Mouse (Mus musculus) monocyte, adult 2 months (primary cell): ENCODE data around the gene Pithd1.

Experiments used
- DNase-seq, 2 experiments: peaks; one replicate each; pipeline ENCODE4 v3.0.0; 2022; ENCODE audit warnings: low spot score in 2 of 2, low read depth in 1 of 2

The Pithd1 gene

DNA sequence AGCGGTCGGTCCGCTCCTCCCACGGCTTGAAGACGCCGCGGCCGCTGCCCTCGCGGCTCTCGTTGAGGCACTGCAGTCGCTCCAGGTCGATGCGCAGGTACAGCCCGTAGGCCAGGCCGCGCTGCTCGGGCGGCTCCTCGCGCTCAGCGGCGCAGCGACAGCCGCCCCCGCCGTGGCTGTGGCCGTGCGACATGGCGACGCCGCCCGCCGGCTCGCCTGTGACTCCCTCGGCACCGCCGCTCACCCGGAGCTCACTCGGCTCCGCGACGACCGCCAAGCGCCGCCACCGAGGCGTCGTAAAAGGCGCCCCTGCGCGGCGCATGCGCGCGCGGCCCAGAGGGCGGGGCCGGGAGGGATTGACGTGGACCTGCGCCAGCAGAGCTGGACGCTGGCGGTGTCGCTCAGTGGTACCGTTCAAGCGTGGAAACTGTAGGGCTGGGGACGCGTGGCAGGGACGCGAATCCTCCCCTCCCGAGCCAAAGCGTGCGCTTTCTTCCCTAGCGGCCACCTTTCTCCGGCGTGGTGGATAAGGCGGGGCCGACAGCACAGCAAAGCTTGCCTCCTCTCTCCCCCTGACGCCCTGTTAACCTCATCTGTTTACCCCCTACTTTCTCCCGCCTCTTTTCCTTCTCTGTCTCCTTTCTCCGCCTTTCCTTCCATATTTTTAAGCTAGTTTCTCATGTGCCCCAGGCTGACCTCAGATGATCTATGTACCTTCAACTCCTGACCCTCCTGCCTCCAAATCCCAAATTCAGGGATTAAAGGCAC is at the start of gene Pithd1:
Gene Pithd1, minus strand, starts transcription at position 322 of the 768 bp plus-strand sequence.
- peak; percentile 77 to 90 for DNase-seq

DNA sequence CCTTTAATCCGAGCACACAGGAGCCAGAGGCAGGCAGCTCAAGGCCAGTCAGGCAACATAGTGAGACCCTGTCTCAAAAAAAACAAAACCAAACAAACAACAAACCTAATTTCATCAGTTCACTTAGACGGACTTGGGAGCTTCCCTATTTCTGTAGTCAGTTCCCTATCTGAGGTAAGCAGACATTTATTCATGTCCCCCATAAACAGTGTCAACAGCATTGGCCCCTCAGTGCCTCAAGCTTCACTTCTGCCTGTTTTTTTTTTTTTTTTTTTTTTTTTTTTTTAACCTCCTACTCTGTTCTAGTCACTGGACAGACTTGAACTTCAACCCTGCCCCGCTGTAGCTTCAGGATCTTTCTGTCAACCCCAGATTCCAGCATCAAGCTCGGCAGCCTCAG is 48.0 kb upstream of the Pithd1 start:
- no peak for DNase-seq

DNA sequence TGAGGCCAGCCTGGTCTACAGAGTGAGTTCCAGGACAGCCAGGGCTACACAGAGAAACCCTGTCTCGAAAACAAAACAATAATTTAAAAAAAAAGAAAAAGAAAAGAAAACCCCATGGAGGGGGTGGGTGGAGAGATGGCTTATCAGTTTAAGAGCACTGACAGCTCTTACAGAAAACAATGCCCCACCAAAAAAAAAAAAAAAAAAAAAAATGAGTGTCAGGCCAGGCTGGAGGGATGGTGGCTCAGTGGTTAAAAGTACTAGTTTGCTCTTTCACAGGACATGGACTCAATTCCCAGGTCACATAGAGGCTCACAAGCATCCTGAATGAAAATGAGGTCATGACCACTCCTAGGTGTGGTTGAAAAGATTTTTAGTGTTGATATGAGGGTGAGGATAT is 46.2 kb upstream of the Pithd1 start:
- no peak for DNase-seq

DNA sequence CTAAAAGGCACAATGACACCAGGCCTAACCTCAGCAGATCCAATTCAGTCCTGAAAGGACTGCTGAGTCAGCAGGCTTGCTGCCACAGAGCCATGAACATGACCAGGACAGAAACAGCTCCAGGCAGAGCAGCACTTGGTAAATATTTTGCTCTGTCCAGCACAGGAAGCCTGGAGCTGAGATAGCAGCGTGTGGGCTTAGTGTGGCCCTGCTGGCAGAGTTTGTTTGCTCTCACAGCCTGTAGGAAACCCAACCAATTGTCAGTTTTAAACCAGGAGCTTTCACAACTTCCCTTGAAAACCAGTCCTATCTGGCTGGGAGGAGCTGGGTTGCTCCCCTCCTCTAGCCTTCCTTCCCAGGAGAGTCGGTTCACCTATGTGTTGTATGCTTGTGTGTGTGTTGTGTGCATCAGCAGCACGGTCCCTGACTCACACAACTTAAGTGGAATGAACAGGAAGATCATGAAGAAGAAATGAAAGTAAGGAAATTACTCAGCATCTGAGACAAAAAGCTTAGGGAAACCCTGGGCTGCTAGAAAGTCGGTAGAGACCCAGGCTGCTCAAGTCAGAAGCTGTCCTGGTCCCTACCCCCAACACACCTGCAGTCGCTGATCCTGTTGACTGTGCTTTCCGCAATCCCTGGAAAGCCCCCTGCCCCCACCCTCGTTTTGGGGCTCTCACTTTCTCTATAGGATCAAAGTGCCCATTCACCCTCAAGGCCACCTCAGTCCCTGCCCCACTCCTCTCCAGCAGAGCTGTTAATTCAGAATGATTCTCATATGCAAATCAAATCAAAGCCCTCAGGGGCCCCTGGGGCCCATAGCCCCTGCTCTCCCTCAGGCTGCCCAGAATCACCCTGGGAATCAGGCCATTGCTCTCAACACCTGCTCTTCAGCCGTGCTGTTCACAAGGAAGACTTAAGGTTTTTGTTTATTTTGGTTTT is 44.2 kb upstream of the Pithd1 start:
- DNase-seq: no peak

DNA sequence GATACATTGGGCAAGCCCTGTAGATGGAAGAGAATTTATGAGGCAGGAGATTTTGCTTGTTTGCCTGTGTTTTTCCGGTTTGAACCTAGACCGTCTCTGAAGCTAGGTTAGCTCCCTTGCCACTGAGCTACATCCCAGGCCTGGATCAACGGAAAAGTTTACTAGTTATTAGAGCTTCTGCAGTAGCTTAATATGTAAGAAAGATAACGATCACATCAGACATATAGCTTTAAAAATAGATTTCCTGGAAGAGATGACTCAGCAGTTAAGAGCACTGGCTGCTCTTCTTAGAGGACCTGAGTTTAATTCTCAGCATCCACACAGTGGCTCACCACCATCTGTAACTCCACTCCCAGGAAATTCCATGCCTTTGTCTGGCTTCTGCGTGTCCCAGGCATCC is 41.6 kb upstream of the Pithd1 start:
- DNase-seq: no peak

DNA sequence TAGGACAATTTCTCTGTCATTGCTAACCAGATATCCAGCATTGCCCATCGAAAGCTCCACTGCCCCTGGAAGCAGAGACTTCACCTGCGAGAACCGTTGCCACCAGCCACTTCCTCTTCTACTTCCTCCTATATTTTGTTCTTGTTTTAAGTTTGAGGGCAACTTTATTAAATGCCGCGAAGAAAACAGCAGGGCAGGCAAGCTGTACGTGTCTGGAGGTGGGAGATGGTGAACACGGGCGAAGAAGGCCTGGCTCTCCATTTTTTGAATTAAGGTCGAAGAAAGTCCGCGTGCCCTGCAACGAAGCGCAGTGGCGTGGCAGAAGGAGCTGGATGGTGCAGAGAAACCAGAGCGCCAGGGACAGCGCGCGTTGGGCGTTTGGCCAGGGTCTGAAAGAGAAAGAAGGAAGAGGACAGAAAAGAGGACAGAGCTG is 41.1 kb upstream of the Pithd1 start:
- no peak for DNase-seq

DNA sequence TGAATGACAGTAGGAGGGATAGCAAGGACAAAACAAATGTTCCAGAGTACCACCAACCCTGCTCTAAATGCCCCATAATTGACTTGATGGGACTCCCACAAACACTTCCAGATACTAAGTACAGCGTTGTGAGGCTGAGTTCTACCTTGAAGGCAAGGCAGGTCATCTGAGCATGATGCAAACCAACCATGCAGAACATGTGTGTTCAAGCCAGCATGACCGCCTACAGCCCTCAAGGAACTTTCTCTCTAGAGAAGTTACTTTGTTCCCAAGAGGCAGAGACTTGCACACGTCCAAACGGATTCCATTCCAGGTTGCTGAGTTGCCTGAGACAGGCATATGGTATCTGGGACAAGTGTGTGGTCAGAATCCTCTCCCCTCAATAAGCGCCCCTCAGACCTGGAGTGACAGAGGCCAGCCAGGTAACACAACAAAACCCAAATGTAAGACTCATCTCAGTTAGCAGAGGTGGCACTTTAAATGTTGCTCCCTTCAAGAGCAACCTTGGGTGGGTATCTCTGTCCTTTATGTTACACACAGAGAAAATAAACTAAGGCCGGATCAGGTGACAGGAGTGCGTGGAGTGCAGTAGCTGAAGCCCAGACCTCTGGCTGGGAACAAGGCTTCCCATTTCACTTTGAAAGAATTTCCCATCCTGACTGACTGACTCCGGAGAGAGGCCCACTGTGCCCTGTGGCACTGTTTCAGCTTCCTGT is 40.5 kb upstream of the Pithd1 start:
- no peak for DNase-seq

DNA sequence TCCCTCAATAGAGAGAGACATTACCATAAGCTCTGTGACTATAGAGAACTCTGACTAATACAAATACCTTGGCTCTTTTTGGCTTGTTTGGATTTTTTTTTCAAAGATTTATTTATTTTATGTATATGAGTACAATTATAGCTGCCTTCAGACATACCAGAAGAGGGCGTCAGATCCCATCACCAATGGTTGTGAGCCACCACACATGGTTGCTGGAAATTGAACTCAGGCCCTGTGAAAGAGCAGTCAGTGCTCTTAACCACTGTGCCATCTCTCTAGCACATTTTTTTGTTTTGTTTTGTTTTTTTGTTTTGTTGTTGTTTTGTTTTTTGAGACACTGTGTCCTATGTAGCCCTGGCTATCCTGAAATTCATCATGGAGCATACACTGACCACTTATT is 38.3 kb upstream of the Pithd1 start:
- DNase-seq: no peak

DNA sequence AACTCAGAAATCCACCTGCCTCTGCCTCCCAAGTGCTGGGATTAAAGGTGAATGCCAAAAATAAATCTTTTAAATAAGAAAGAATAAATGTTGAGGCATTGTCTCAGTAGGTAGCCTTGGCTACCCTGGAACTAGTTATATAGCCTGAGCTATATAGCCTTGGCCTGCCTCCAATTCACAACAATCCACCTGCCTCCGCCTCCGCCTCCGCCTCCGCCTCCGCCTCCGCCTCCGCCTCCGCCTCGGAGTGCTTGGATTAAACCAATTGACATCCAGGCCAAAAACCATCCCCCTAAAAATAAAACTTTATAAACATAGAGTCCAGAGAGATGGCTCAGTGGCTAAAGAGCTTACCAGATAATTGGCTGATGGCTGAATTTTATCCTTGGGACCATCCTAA is 35.9 kb upstream of the Pithd1 start:
- DNase-seq: no peak

DNA sequence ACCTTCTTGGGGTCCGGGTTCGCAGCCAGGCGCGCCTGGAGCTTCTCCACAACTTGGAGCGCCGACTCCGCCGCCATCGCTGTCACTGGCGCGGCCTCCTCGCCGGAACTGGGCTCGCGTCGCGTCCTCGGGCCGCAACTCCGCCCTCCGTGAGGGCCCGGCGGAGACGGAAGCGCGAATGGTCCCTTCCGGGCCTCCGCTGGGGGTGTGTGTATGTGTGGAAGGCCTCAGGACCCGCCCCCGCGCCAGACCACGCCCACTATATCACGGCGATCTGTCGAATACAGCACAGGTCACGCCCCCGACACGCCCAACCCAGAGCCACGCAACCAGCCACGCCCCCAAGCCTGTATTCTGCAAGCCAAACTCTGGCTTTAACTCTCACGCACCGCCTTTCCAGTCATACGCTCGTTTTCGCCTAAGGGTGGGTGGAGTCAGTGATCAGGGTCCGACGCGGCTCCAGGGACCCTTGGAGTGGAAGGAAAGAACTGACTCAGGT is 34.5 kb upstream of the Pithd1 start, which contains the start of gene Eloa:
Gene Eloa, minus strand, starts transcription at position 215 of the 499 bp plus-strand sequence.
- DNase-seq: peak; percentile 99 to 100

DNA sequence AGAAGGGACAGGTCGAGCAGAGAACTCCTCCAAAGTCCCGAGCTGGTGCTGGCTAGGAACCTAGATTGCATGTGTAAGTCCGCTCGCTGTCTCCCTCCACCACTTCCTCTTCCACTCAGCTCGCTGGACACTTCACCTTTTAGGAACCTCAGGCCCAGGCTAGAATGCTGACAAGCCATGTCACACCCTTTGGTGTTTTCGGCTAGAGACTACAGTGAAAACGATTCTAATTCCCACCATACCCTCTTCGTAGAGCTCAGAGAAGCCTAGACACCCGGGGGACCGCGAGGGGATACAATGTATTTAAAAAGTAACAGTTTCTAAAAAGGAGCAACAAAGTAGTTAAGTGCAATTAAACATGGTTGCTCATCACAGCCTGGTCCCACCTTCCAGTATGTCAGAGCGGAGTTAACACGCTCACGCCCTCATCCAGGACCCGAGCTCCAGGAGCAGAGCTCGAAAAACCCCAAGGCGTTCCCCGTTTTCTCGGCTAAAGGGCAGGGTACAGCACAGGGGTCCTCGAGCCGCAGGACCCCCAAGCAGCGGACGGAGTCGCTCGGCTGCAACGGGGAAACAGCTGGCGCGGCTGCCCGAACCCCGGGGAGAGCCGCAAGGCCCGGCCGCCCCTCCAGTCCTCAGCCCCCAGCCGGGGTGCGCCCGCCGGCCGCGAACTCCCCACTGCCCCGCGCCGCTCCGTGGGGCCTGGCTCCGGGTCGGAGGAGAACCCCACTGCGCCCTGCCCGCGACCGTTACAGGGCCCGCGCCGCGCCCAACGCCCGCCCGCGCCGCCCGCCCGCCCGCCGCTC is 33.9 kb upstream of the Pithd1 start:
- peak in 1 of 2 experiments; percentile 34 for DNase-seq

DNA sequence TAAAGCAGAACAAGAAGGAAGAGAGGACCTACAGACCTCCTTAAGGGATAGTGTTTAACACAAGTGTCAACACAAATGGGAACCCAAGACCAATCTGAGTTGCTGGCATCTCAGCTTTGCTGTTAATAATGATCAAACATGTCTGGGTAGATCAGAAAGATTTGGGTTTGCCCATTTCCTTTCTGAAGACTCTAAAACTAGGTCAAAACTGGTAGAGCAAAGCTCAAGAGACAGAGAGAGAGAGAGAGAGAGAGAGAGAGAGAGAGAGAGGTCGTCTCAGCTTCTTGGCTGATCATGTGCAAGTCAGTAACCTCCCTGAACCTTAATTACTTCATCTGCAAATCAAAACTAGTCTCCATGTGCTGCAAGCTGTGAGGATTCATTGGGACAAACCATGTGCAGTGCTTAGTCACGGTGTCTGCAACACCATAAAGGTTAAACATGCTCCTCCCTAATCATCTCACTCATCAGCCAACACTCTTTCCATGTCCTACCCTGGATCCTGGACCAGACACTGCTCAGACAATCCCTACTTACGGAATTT is 29.1 kb upstream of the Pithd1 start:
- no peak for DNase-seq

DNA sequence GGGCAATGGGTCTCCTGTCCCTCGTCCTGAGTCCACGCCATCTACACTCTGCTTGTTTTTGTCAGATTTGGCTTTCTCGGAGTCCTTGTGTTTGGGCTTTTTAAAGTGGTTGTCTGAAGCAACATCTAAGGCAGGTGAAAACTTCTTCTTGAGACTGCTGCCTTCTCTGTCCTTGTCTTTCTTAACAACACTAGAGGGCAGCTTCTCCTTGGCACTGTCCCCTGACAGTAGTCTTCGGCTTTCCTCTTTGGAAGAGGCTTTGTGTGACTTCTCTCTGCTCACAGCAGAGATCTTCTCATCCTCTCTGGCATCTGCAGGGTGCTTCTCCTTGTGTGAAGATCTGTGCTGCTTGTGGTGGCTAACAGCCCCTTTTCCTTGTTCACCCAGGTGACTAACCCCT is 23.5 kb upstream of the Pithd1 start:
- DNase-seq: no peak

DNA sequence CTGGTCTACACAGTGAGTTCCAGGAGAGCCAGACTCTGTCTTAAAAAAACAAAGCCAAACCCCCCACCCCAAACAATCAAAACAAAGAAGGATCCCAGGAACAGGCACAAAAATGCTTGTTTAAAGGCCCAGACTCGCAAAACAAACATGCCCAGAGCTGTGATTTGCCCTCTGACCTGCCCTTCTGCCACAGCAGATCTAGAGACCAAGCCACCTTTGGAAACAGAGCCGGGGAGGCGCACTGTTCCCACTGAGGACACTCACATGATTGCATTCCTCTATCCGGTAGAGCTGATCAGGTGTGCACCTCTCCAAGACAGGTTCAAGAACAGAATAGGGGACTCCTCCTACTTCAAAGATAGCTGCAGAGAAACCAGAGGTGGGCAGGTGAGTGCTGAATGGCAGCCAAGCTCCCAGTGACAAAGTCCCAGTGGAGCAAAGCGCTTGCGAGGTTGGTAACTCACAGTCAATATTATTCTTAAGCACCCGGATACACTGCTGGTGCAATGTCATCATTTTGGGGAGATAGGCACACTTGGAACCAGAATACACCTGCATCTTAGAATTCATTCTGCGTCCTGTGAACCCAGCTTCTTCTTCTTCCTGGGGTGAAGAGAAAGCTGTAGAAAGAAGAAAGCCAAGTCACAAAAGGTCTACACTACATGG is 21.9 kb upstream of the Pithd1 start:
- no peak for DNase-seq

DNA sequence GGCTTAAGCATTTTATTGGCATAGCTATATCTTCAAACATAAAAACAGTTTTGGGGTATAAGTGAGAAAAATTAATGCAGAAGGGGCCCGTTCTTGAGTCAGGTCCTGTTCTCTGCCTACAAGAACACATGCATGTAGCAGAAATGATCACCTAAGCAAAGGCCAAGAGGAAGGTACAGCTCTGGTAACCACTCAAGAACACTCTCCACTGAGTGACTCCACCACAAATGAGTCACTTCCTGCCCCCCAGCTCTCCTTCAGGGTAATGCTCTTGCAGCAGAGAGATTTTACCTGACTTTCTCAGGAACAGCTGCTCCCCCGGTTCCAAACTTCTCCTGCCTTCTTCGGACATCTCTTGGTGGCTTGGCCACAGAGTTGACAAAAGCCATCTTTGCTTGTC is 19.8 kb upstream of the Pithd1 start:
- DNase-seq: no peak

DNA sequence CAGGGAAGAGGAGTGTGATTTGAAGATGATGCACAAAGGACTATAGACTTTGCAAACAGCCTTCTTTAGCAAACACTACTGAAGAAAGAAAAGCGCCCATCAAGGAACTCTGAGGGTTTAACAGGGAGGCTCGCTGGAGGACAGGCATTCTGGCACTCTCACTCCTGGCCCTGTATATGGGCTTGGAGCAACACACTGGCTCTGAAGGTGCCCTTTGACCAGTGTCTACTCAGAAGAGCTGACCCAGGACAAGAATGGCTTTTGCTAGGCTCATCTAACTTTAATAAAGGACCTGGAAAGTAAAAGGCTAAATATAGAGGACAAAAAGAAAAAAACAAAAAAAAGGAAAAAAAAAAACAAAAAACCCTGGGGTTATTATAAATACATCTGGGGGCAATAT is 17.9 kb upstream of the Pithd1 start:
- DNase-seq: no peak

DNA sequence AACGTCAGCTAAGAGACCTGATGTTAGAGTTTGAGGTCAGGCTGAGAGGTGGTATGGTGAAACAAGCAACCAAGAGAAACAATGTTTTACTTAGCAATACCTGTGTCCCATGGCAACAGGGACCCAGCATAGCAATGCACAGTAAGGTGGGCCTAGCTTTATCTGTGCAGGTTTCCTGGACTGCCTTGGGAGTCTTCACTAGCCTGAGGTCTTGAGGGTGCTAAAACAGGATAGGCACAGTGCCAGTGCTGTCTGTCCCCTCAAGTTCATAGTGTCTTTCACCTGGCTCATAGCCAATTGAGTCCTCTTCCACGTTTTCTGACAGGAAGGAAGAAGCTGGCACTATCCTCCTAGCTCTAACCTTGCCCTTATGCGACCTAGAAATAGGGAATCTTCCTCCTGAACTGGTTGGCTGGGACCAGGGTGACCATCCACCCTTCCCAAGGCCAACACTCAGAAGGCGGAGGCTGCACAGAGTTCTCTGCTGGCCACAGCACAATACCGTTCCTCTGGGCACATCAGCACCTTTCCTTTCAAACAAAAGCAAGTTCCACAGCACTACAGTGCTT is 17.1 kb upstream of the Pithd1 start:
- DNase-seq: no peak

DNA sequence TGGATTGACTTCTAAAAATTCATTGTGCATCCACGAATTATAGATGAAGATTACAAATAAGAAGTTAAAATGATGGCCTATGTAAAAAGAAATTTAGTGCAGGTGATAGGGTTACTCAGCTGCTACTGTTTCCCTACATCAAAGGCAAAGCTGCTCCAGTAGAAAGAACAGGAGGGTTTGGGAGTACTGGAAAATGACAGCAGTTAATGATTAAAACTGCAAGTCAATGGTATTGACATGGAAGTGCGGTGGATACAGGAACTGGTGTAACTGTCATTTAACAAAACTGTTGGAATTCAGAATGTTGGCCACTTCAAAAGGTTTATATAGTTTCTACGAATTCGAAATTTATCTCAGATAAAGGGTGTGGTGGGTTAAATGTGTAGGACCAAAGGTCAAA is 8.1 kb upstream of the Pithd1 start:
- DNase-seq: no peak

DNA sequence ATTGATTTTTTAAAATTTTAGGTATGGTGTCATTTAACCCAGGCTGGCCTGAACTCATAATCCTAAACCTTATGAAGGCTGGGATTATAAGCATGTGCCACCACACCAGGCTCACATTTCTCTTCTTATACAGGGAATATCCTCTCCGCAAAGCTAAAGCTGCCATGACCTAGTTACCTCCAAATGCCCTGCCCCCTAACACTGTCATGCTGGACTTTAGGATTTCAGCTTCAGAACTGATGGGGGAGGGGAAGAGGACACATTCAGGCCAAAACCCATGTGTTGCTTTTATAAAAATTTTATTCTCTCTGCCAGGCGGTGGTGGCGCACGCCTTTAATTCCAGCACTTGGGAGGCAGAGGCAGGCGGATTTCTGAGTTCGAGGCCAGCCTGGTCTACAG is 6.9 kb upstream of the Pithd1 start:
- no peak for DNase-seq
